Mouse (Mus musculus): ENCODE results near the gene Olfr1249. TPM values are rescaled to one million over a fixed set of nuclear protein-coding genes. Genes with fewer than 3 reads are reported as not detected.
"Not testable (repeated sequence)": the region's sequence is repeated elsewhere in the genome, so short reads cannot be mapped to it uniquely, and the experiment has no call there.

Gene Olfr1249
- total RNA-seq (2021): not detected
- long read RNA-seq, experiment 1: 0 reads
- long read RNA-seq, experiment 2: 0 reads

GRCm38 (mm10) chr2:89634883-89635282 is at the start of gene Olfr1249:
Olfr1249 (minus strand) TSS chr2:89634983.
- no peak for DNase-seq (ENCODE audit: low spot score)

- DNase-seq (ENCODE audit: low spot score): no peak
Observed at GRCm38 (mm10) chr2:89671836-89672235, 37.1 kb upstream of the Olfr1249 start, which contains the start of gene Olfr1251. Olfr1251 (minus strand) TSS chr2:89671936.

- no peak for DNase-seq (ENCODE audit: low spot score)
Observed at GRCm38 (mm10) chr2:89661367-89661766, 26.6 kb upstream of the Olfr1249 start, which contains the start of gene Olfr1250. Olfr1250 (minus strand) TSS chr2:89661467.

- DNase-seq (ENCODE audit: low spot score): not testable (repeated sequence)
Observed at GRCm38 (mm10) chr2:89618145-89618544, 16.6 kb downstream of the Olfr1249 start, which contains the start of gene Olfr1248. Olfr1248 (minus strand) TSS chr2:89618245.

GRCm38 (mm10) chr2:89614030-89614429 is 20.8 kb downstream of the Olfr1249 start, which contains the start of gene Olfr1247:
Olfr1247 (minus strand) TSS chr2:89614130.
- no peak for DNase-seq (ENCODE audit: low spot score)

GRCm38 (mm10) chr2:89593057-89593456 is 41.7 kb downstream of the Olfr1249 start, which contains the start of gene Olfr1246:
Olfr1246 (minus strand) TSS chr2:89593157.
- no peak for DNase-seq (ENCODE audit: low spot score)

Other genes with a start within 250 kb of the Olfr1249 start
- not detected for gene Olfr1238, start 225.3 kb downstream of the Olfr1249 start, total RNA-seq (2021)
- gene Olfr1239, start 214.6 kb downstream of the Olfr1249 start, total RNA-seq (2021): not detected
- not detected for gene Olfr1240, start 192.0 kb downstream of the Olfr1249 start, total RNA-seq (2021)
- not detected for gene Olfr1241, start 147.9 kb downstream of the Olfr1249 start, total RNA-seq (2021)
- gene Olfr1242, start 136.6 kb downstream of the Olfr1249 start, total RNA-seq (2021): not detected
- not detected for gene Olfr1243, start 103.5 kb downstream of the Olfr1249 start, total RNA-seq (2021)
- not detected for gene Olfr1245, start 56.5 kb downstream of the Olfr1249 start, total RNA-seq (2021)
- not detected for gene Olfr1246, start 41.8 kb downstream of the Olfr1249 start, total RNA-seq (2021)
- under 1 TPM in 1 of 2 experiments, not detected in 1; 0.05 TPM for gene Olfr1247, start 20.9 kb downstream of the Olfr1249 start, total RNA-seq (2021)
- gene Olfr1248, start 16.7 kb downstream of the Olfr1249 start, total RNA-seq (2021): not detected
- not detected for gene Olfr1250, start 26.5 kb upstream of the Olfr1249 start, total RNA-seq (2021)
- gene Olfr1251, start 37.0 kb upstream of the Olfr1249 start, total RNA-seq (2021): not detected
- gene Olfr1252, start 90.0 kb upstream of the Olfr1249 start, total RNA-seq (2021): not detected
- not detected for gene Olfr1253, start 122.1 kb upstream of the Olfr1249 start, total RNA-seq (2021)
- not detected for gene Olfr1254, start 158.6 kb upstream of the Olfr1249 start, total RNA-seq (2021)
- not detected for gene Olfr1255, start 177.1 kb upstream of the Olfr1249 start, total RNA-seq (2021)
- not detected for gene Olfr1256, start 206.6 kb upstream of the Olfr1249 start, total RNA-seq (2021)
- not detected for gene Olfr48, start 213.2 kb upstream of the Olfr1249 start, total RNA-seq (2021)
- gene Olfr1257, start 243.5 kb upstream of the Olfr1249 start, total RNA-seq (2021): not detected